Mouse (Mus musculus): Measurements from ENCODE around the gene Dhx58.
"Not testable (repeated sequence)": the region's sequence is repeated elsewhere in the genome, so short reads cannot be mapped to it uniquely, and the experiment has no call there.

Gene Dhx58

GRCm38 (mm10) chr11:100700710-100701109, 3.4 kb downstream of the Dhx58 start:
- DNase-seq, result no peak

DNA sequence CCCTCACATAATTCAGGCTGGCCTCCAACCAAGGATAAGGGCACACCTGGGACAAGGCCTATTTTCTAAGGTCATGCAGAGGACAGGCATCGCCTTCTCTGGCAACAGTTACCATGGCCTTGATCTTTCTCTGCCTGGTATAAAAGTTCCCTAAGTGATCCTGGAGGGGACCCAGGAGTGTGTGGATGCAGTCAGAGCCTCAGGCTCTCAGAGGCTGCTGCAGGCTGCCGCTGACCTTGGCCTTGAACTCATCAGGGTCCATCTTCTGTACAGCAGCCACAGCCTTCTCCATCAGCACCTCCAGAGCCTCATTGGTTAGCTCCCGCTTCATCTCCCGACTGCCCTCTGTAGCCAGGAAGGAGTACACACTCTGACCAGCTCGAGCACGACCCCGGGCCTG, 6.2 kb downstream of the Dhx58 start:
- no peak for DNase-seq

- DNase-seq, result peak; percentile 71 to 83
These were observed 9.1 kb downstream of the Dhx58 start for GRCm38 (mm10) chr11:100694926-100695325.

DNA sequence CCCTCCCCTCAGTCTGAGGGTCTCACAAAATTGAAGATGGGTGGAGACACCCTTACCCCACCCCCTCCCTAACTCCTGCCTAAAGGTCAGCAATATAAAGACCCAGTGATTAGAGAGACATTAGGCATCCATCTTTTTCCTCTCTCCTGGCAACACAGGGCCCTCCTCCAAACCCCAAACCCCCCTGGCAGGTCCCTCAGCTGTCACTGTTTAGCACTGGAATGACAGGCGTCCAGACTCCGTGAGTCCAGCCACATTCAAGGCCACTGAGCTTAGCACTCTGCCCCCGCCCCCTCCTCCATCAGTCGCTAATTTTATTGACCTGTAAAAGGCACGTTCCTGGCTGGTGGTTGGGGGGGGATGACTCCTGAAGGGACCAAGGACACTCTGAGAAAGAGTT, 10.9 kb downstream of the Dhx58 start:
- DNase-seq, result no peak

DNA sequence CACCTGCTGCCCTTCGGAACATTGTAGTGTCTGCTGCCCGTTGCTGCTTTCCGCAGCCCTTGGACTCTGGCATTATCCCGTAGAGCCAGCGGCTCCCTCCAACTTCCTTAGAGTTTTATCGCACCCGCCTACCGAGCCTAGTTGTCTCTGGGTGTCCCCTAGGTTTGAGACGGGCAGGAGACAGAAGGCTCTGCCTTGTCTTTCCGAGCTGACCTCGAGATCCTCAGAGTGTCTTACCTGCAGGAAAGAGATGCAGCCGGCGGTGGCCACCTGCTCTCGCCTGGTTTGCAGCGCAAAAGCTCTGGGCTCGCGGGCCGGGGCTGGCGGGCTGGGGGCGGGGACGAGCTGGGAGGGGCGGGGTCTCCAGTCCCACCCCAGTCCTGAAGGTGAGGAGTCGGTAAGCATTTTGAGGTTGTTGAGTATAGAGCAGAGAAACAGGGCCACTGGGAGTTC, 11.9 kb downstream of the Dhx58 start, which contains the start of gene Zfp385c:
Gene Zfp385c (minus strand): TSS at position 292 of the 453 bp plus-strand sequence.
- DNase-seq, result peak; percentile 24 to 48

GRCm38 (mm10) chr11:100690389-100690788, 13.7 kb downstream of the Dhx58 start:
- no peak for DNase-seq

DNA sequence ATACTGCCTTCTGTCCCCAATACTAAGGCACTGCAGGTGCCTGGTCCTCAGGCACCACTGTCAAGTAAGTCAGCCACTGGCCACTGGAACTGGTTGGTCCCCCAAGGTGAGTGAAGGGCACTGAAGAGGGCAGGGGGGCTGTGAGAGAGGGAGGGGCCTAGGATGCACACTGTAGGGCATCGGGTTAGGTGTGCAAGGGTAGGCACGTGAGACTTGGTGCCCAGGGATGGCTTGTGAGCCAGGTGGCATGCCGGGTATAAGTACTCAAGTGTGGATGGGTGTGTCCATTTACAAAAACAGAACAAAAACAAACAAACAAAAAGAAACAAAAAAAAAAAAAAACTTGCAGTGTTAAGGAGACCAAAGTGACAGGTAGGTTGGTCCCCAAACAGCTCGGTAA, 15.6 kb downstream of the Dhx58 start:
- no peak for DNase-seq

- DNase-seq, result no peak
These were observed 16.8 kb downstream of the Dhx58 start for GRCm38 (mm10) chr11:100687265-100687664.

GRCm38 (mm10) chr11:100685371-100685770, 18.7 kb downstream of the Dhx58 start:
- no peak for DNase-seq

DNA sequence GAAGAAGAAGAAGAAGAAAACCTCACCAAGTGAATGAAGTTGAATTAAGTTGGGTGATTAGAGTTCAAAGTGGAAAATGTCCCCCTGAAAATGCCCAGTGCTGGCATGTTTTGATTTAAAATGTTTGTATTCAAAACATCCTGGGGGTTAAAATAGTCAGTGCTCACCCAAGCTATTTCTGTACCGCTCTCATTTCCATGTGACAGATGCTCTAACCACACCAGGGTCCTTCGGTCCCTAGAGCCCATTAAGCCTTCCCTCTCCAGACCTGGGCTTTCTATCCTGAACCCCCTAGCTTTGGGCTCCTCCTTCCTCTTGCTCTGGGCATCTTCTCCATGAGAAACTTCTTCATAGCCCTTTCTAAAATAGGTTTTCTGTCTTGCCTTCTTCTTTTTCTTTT, 20.0 kb downstream of the Dhx58 start:
- no peak for DNase-seq

GRCm38 (mm10) chr11:100682526-100682925, 21.5 kb downstream of the Dhx58 start:
- DNase-seq, result no peak

DNA sequence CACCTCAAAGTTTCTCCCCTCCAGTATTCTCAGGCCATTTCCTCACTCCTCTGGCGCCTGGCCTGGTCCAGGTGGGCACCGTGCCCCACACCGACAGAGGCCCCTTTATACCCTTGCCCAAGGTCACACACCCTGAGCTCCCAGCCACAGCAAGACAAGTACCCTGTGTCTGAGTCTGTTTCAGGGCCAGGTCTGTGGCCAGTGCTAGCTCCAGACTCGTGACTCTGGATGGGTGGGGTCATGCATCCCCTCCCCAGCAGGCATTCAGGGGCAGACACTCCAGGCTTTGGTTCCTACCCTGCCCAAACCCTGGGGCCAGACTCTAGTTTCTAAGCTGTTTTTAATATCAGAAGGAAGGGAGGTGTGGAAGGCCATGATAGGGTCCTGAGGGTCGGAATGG, 22.2 kb downstream of the Dhx58 start:
- DNase-seq, result no peak

DNA sequence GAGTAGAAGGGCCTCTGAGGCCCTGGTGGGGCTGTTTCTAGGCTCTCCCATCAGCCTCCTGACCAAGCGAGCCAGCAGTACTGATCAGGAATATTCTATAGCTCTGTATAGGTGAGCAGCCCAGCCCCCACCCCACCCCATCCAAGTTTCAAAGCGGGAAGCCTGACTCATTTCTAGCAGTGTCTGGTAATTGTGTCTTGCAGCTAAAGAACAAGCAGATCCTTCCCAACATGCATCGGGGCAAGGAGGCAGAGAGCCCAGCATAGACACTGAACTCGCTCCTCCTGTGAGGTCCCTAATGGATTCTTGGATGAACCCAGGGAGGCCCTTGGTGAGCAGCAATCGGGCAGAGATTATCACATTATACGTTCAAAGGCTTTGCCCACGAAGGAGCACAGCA, 26.3 kb downstream of the Dhx58 start:
- DNase-seq, result no peak

GRCm38 (mm10) chr11:100673169-100673568, 30.9 kb downstream of the Dhx58 start:
- peak; percentile 6 to 53 for DNase-seq

DNA sequence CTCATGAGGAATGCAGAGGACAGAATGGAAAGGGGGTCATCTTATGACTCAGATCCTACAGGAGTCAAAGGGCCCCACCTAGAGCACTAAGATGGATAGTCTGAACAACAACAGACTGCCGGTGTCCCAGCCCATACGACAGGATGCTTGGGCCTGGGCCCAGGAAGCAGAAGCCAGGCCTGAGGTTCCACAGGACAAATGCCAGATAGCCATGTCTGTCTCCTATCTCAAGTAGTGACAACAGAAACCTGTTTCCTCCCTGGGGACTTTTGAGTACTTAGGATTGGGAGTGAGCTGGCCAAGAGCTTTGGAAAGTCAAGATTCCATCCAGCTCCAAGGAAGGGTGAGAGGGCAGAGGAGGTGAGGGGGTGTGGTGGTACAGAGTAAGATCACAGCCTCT, 32.1 kb downstream of the Dhx58 start:
- no peak for DNase-seq

DNA sequence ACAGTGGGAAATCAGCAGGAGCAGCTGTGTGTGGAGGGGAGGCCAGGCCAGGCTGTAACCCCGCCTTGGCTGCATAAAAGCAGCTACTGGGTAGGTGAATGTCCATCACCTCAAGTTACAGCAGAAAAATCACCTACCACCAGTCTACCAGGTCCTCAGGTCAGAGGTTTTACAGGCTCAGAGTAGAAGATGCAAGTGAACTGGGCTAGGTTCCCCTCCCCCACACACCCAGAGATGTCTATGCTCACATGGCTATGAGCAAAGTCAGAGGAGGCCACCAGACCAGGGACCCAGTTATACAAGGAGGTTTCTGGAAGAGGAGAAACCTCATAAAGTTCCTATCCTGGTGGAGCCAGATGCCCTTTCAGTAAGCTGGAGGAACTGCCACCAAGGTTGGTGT, 33.0 kb downstream of the Dhx58 start:
- no peak for DNase-seq

DNA sequence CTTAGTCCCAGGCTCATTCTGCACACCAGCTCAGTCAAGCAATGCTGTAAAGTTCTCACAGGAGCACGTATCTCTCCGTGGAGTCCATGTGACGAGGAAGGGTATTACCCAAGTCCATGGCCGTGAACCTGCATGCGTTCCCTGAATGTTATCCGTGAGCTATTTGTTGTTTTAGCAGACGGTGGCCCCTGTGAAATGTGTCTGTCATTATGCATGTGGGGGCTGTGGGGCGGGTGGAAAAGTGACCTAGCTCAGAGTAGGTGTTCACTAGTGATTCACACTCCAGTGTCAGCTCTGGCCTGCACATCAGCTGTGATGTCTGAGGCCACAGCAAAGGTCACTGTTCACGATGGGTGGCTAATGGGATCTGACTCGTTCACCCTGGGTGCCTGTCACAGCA, 44.3 kb downstream of the Dhx58 start:
- no peak for DNase-seq

GRCm38 (mm10) chr11:100656458-100656857, 47.6 kb downstream of the Dhx58 start:
- no peak for DNase-seq

GRCm38 (mm10) chr11:100655589-100655988, 48.5 kb downstream of the Dhx58 start:
- not testable (repeated sequence) for DNase-seq

DNA sequence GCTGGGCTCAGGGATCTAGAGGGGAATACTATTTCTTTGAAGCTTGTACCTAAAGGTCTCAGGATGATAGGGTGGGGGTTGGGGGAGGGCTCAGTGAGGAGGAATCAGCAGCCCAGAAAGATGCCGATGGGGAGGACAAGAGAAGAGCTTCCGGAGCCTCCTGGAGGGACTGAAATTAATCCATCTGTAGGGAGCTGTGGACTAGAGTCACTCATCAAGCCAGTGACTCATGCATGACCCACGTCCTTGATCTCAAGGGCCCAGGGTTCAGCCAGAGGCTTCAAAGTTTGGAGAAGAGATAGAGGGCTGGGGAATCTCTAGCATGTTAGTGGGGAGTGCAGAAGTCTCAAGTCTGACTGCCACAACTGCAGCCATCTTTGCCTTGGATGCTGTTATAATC, 52.3 kb downstream of the Dhx58 start:
- no peak for DNase-seq

- DNase-seq, result no peak
These were observed 52.9 kb downstream of the Dhx58 start for GRCm38 (mm10) chr11:100651205-100651604.

GRCm38 (mm10) chr11:100648405-100648804, 55.7 kb downstream of the Dhx58 start:
- DNase-seq, result no peak

GRCm38 (mm10) chr11:100646265-100646664, 57.8 kb downstream of the Dhx58 start:
- DNase-seq, result peak; percentile 55 to 74
